Comparison of ENCODE assay signal across 9 mouse cellular contexts in genomic region chr15:30424290-30424689, GRCm38 (mm10).
DNase-seq lines count a peak whose midpoint lies in the region; ATAC-seq and TF ChIP-seq lines count a peak whose summit lies in the region.
"Had no signal": no experiment of that assay in that cellular context is flagged by ENCODE, and none has a peak within 500 bp of the region (broad histone marks: within the 10 kb centered on the region; RNA-seq: fewer than 3 reads in every experiment).

No protein-coding gene starts in this region.

- no peaks in the 10 kb centered on the region for H3K4me1 ChIP-seq in heart, postnatal 0 days (ENCODE audit: control insufficient read depth, insufficient read depth)
- H3K4me1 ChIP-seq in heart, embryonic 12.5 days (replicated peaks): no peaks in the 10 kb centered on the region

- no peak overlapping the region for H3K4me3 ChIP-seq in heart, postnatal 0 days (ENCODE audit: low read depth, low read length)
- no peak overlapping the region for H3K4me3 ChIP-seq in heart, embryonic 12.5 days
- H3K4me3 ChIP-seq: gastrocnemius, adult 2 months had no signal

- intact Hi-C loops in left cerebral cortex, postnatal 36 days (cut with DNase I): no loop called here

- peak; percentile 30 for TF ChIP-seq CTCF in heart, postnatal 0 days (IDR thresholded peaks at IDR 0.05; ENCODE audit: low read depth)

- no peaks in the 10 kb centered on the region for H3K27me3 ChIP-seq in heart, postnatal 0 days (ENCODE audit: control insufficient read depth, insufficient read depth, low read length)
- H3K27me3 ChIP-seq in heart, embryonic 12.5 days (replicated peaks): no peaks in the 10 kb centered on the region

- ATAC-seq in heart, postnatal 0 days (ENCODE audit: insufficient read depth, low read depth): no peak
- ATAC-seq in heart, embryonic 12.5 days (ENCODE audit: insufficient number of reproducible peaks, low FRiP score): no peak
- ATAC-seq in inflammation-experienced regulatory T-cells, adult 6 months: no peak

- DNase-seq in heart, postnatal 0 days (ENCODE audit: low spot score): no peak
- peak; percentile 3 for DNase-seq in NIH3T3 (ENCODE audit: low read depth)
- peak; percentile 26 for DNase-seq in embryo, embryonic 10.5 days (ENCODE audit: low spot score)
- DNase-seq in left cerebral cortex, postnatal 36 days (ENCODE audit: low spot score in 2 of 2): peak; percentile 21 to 28
- no peak for DNase-seq in testis, postnatal 14 days (ENCODE audit: low spot score)
- DNase-seq in spleen, postnatal 36 days (ENCODE audit: low spot score in 2 of 2): no peak
- DNase-seq: gastrocnemius, adult 2 months had no signal

- no peaks in the 10 kb centered on the region for H3K36me3 ChIP-seq in heart, postnatal 0 days (replicated peaks; ENCODE audit: control insufficient read depth, insufficient read depth, low read length)
- H3K36me3 ChIP-seq in heart, embryonic 12.5 days: no peaks in the 10 kb centered on the region

- WGBS in heart, postnatal 0 days: 59% methylated on average over 9 of the region's 9 CpGs
- 63% methylated on average over 9 of the region's 9 CpGs for WGBS in heart, embryonic 12.5 days

- H3K9me3 ChIP-seq in heart, postnatal 0 days (replicated peaks; ENCODE audit: control insufficient read depth, low read length): no peaks in the 10 kb centered on the region
- peaks cover 3% of the 10 kb centered on the region; the same call in 1 of the 2 replicates for H3K9me3 ChIP-seq in heart, embryonic 12.5 days (replicated peaks)

- H3K27ac ChIP-seq in heart, postnatal 0 days (ENCODE audit: low read depth): no peak overlapping the region
- H3K27ac ChIP-seq in heart, embryonic 12.5 days (ENCODE audit: poor library complexity, severe bottlenecking): no peak overlapping the region
- H3K27ac ChIP-seq: gastrocnemius, adult 2 months had no signal

- H3K4me2 ChIP-seq in heart, postnatal 0 days (ENCODE audit: low read depth, low read length): no peak overlapping the region
- H3K4me2 ChIP-seq in heart, embryonic 12.5 days: no peak overlapping the region

- TF ChIP-seq EP300 in heart, postnatal 0 days (IDR thresholded peaks at IDR 0.05; ENCODE audit: low read depth): no peak

- no peak overlapping the region for H3K9ac ChIP-seq in heart, postnatal 0 days (replicated peaks; ENCODE audit: low read depth, low read length)
- H3K9ac ChIP-seq in heart, embryonic 12.5 days: no peak overlapping the region

Comparison
In these comparisons a context has a peak if more than half of its experiments do, and no peak if none do; other contexts are left out.
1. DNase-seq: peak in NIH3T3 (single experiment), embryo, embryonic 10.5 days (single experiment) and left cerebral cortex, postnatal 36 days (2 of 2); none in heart, postnatal 0 days (single experiment), testis, postnatal 14 days (single experiment) and spleen, postnatal 36 days (0 of 2).